Mouse (Mus musculus) lung, adult 2 months (tissue): ENCODE measurements around the gene Baiap2.

Experiments
- CTCF ChIP-seq: fragments of 200-500 bp; IDR thresholded peaks from 2 replicates; pipeline ENCODE4 v1.5.1; 2011; ENCODE audit warnings: mild to moderate bottlenecking, low read length, control low read depth; ENCODE audit not compliant: insufficient read depth
- POLR2A ChIP-seq: fragments of 200-500 bp; IDR thresholded peaks from 2 replicates; pipeline ENCODE4 v1.6.1; 2011; ENCODE audit warnings: low read depth, mild to moderate bottlenecking, control low read depth, low read length, borderline replicate concordance; ENCODE audit errors: extremely low read depth

DNA sequence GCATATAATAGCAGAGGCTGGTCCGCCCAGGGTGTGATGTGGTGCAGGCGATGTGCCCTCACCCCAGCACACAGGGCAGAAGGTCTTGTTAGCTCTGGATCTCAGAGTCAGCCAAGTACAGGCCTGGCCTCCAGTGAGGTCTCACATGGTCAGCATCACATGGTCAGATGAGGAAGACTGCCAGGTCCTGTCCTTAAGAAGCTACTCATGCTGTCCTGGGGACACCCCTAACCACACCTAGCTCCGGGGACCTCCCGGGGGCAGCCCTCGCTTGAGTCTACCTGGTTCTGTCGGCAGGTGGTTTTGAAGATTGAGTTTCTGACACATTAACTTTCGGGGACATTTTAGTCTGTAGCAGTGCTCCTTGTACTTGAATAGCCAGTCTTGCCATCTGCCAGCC, 45.8 kb downstream of the Baiap2 start:
- TF ChIP-seq CTCF (no peak), POLR2A (no peak)
